Mouse (Mus musculus) ES-E14 (cell line): ENCODE data around the gene Cdkn2c. TPM values are rescaled to one million over a fixed set of nuclear protein-coding genes. Genes with fewer than 3 reads are reported as not detected.

ENCODE experiments used
- DNase-seq: peaks from one replicate; pipeline ENCODE4 v3.0.0-alpha.2; 2013; ENCODE audit warnings: low read depth, low spot score
- H3K27ac ChIP-seq: 2 replicates; pipeline ENCODE4 v1.5.1; 2012; ENCODE audit warnings: low read depth, mild to moderate bottlenecking, low read length, moderate library complexity, mixed read lengths; ENCODE audit not compliant: poor library complexity, insufficient read depth, severe bottlenecking
- H3K36me3 ChIP-seq: 2 replicates; pipeline ENCODE4 v1.6.1; 2012; ENCODE audit warnings: mild to moderate bottlenecking, low read length, moderate library complexity, mixed read lengths; ENCODE audit not compliant: control insufficient read depth, poor library complexity, insufficient read depth, severe bottlenecking
- H3K4me1 ChIP-seq, 2 experiments: fragments of 150-350 bp in 1 of 2; sonication (generic) in 1 of 2; 2 replicates each; pipeline ENCODE4 v1.6.1; 2012; ENCODE audit warnings: low read length in 2 of 2, mild to moderate bottlenecking in 1 of 2, mixed read lengths in 1 of 2; ENCODE audit not compliant: control insufficient read depth in 2 of 2, insufficient read depth in 2 of 2, poor library complexity in 1 of 2
- H3K4me3 ChIP-seq, 2 experiments: fragments of 150-350 bp in 1 of 2; sonication (generic) in 1 of 2; 2 replicates each; pipeline ENCODE4 v1.5.1; 2012; ENCODE audit warnings: low read length in 2 of 2, low read depth in 1 of 2, mild to moderate bottlenecking in 1 of 2, mixed read lengths in 1 of 2; ENCODE audit not compliant: insufficient read depth in 1 of 2, poor library complexity in 1 of 2, severe bottlenecking in 1 of 2
- H3K9ac ChIP-seq: 2 replicates; pipeline ENCODE4 v1.6.1; 2012; ENCODE audit warnings: low read depth, mild to moderate bottlenecking, low read length, mixed read lengths; ENCODE audit not compliant: poor library complexity, insufficient read depth, severe bottlenecking
- H3K9me3 ChIP-seq: fragments of 150-350 bp; sonication (generic); 2 replicates; pipeline ENCODE4 v1.6.1; 2012; ENCODE audit warnings: low read depth, mild to moderate bottlenecking, low read length; ENCODE audit not compliant: control insufficient read depth, insufficient read depth
- CHD2 ChIP-seq: IDR thresholded peaks from 2 replicates; pipeline ENCODE4 v1.6.1; 2014; ENCODE audit warnings: mild to moderate bottlenecking, low read depth, low read length, inconsistent platforms
- HCFC1 ChIP-seq: IDR thresholded peaks from 2 replicates; pipeline ENCODE4 v1.6.1; 2012; ENCODE audit warnings: low read length, inconsistent platforms, borderline replicate concordance; ENCODE audit not compliant: insufficient read depth
- MAFK ChIP-seq: IDR thresholded peaks from 2 replicates; pipeline ENCODE4 v1.6.1; 2014; ENCODE audit warnings: mild to moderate bottlenecking, low read depth, low read length, inconsistent platforms; ENCODE audit not compliant: insufficient read depth
- ZC3H11A ChIP-seq: IDR thresholded peaks from 2 replicates; pipeline ENCODE4 v1.6.1; 2012; ENCODE audit warnings: low read depth, mild to moderate bottlenecking, inconsistent platforms, low read length, borderline replicate concordance
- ZNF384 ChIP-seq: IDR thresholded peaks from 2 replicates; pipeline ENCODE4 v1.6.1; 2012; ENCODE audit warnings: low read depth, low read length, inconsistent platforms
- in situ Hi-C, 2 experiments: fragments of 600-800 bp; cut with MboI; formaldehyde crosslinking; loops; one replicate each; pipeline ENCODE4 v1.15.1; 2025; ENCODE audit warnings: low sequenced_read_pairs in 2 of 2, inconsistent platforms in 1 of 2; ENCODE audit not compliant: unreplicated experiment in 2 of 2
- total RNA-seq: library from RNA; depleted of rRNA; stranded (reverse); fragments of 300-350 nt; gene quantifications from 2 replicates; pipeline ENCODE4 v1.2.3, GENCODE M21; 2012

The Cdkn2c gene
- total RNA-seq, 1 experiment, result 1.3 TPM

DNA sequence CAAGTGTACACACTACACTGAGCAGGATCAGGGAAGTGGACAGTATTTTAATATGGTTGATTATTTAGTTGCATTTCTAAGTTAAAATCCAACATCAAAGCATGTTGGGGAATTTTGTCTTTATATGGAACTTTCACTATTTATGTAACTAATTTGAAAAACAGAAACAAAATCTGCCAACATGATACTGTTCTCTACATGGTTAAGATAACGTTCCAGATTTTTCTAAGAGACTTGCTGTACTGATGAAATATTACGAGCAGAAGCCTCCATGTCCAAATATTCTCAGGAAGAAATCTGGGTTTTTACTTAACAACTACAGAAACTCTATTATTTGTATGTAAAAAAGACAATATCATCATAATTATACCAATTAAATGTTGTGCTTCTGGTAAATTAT, 11.3 kb downstream of the Cdkn2c start:
- H3K9ac ChIP-seq, result no peak overlapping the region
- no peak for DNase-seq
- no peak overlapping the region for H3K4me3 ChIP-seq
- no peaks in the 10 kb centered on the region for H3K36me3 ChIP-seq
- in situ Hi-C loops, result loop anchor here (5.0 kb wide), 2 partner anchors 322 to 327 kb away; partner anchors contain the start of gene Dmrta2 (in 1 of the 2)
- TF ChIP-seq HCFC1, result no peak
- no peak for TF ChIP-seq ZC3H11A
- no peak for TF ChIP-seq CHD2
- TF ChIP-seq MAFK, result no peak
- TF ChIP-seq ZNF384, result no peak
- no peaks in the 10 kb centered on the region for H3K9me3 ChIP-seq
- no peaks in the 10 kb centered on the region for H3K4me1 ChIP-seq
- H3K27ac ChIP-seq, result no peak overlapping the region

GRCm38 (mm10) chr4:109654701-109655100, 12.3 kb downstream of the Cdkn2c start:
- H3K27ac ChIP-seq, result no peak overlapping the region
- in situ Hi-C loops, result loop anchor here (5.0 kb wide), 2 partner anchors 323 to 328 kb away; partner anchors contain the start of gene Dmrta2 (in 1 of the 2)
- no peak for DNase-seq
- H3K4me3 ChIP-seq, result no peak overlapping the region
- no peak overlapping the region for H3K9ac ChIP-seq
- no peaks in the 10 kb centered on the region for H3K9me3 ChIP-seq
- no peaks in the 10 kb centered on the region for H3K36me3 ChIP-seq
- no peaks in the 10 kb centered on the region for H3K4me1 ChIP-seq
- TF ChIP-seq ZC3H11A (no peak), HCFC1 (no peak), ZNF384 (no peak), MAFK (no peak), CHD2 (no peak)

DNA sequence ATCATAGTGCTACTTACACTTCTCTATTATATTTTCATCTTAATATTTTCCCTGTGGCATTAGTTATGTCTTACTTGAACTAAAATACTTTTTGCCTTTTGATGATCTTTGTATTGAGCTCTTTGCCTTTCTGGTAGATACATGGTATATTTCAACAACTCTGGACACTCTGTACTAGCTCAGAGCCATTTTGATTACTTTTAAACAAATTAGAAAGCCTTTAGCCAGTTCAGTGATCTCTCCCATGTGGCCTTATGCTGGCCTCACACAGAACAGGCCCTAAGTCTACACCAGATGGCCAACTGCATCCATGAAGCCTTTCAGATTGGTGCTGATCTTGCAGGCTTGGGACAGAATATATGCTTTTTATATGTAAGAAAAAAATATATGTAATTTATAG, 13.7 kb downstream of the Cdkn2c start:
- in situ Hi-C loops, result no loop called here
- no peak overlapping the region for H3K4me3 ChIP-seq
- no peak for TF ChIP-seq MAFK

DNA sequence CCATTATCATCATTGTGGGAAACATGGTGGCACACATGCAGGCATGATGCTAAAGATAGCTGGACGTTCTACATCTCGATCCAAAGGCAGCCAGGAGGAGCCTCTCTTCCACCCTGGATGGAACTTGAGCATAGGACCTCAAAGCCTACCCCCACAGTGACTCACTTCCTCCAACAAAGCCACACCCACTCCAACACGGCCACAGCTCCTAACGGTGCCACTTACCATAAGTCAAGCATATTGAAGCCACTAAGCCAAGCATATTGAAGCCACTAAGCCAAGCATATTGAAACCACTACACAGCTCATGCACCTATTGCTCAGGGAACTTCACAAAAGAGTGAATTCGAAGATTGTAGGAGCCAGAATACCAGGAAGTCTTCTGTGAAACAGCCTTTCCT, 17.7 kb downstream of the Cdkn2c start:
- H3K4me3 ChIP-seq, result no peak overlapping the region
- in situ Hi-C loops, result no loop called here
- H3K36me3 ChIP-seq, result no peaks in the 10 kb centered on the region
- no peak overlapping the region for H3K9ac ChIP-seq
- H3K27ac ChIP-seq, result no peak overlapping the region
- TF ChIP-seq ZC3H11A (no peak), CHD2 (no peak), HCFC1 (no peak), ZNF384 (no peak), MAFK (no peak)
- DNase-seq, result no peak
- H3K9me3 ChIP-seq, result no peaks in the 10 kb centered on the region
- H3K4me1 ChIP-seq, result no peaks in the 10 kb centered on the region

More for the DNA sequence above, 13.7 kb downstream of the Cdkn2c start:
- Histone ChIP-seq H3K36me3 (no peaks in the 10 kb centered on the region), H3K27ac (no peak overlapping the region), H3K9me3 (no peaks in the 10 kb centered on the region), H3K9ac (no peak overlapping the region), H3K4me1 (no peaks in the 10 kb centered on the region)
- no peak for DNase-seq

DNA sequence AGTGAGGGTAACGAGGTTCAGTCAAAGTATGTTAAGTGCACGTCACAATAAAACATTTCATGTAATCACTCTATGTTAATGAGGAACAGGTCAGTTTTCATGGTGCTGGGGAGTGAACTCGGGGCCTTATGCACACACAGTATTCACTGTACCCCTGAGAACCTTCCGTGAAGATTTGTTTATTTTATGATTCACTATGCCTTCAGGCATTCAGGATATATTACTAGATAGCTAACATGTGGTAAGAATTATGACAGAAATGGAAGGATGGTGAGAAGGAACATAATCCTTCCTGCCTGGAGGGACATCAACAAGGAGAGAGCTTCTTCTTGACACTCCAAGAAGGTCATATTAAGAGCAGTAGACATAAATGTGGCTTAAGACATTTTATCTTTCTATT, 19.7 kb downstream of the Cdkn2c start:
- no peaks in the 10 kb centered on the region for H3K4me1 ChIP-seq
- no peaks in the 10 kb centered on the region for H3K9me3 ChIP-seq
- in situ Hi-C loops, result no loop called here
- no peaks in the 10 kb centered on the region for H3K36me3 ChIP-seq
- H3K4me3 ChIP-seq, result no peak overlapping the region
- TF ChIP-seq MAFK (no peak), HCFC1 (no peak), CHD2 (no peak), ZC3H11A (no peak), ZNF384 (no peak)
- H3K9ac ChIP-seq, result no peak overlapping the region
- H3K27ac ChIP-seq, result no peak overlapping the region
- no peak for DNase-seq
